ENCODE assay signal across 11 mouse cellular contexts in the genomic region with DNA sequence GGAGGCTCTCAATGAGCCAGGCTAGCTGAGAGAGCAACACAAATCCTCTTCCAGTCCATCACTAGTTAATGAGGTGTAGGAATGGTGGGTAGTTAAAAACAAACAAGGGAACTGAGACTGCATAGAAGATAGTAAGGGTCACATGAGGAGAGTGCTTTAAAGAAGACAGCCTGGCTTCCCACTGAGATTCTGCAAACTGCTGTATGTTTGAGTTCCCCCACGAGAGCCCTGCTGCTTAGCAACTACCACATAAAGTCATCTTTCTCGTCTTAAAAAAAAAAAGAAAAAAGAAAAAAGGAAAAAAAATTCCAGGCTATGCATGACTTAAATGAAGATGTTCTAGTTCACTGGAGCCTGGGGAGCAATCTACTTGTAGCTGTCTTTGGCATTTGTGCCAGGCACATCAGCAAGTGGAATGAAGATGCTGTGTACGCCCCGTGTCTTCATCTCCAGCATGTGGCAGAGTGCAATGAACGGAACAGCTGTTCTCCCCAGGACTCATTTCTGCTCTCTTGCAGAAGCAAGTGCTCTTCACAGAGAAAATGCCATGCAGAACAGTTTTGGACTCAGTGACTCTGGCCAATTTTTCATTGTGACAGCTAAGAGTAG.
DNase-seq lines count a peak whose midpoint lies in the region; ATAC-seq lines count a peak whose summit lies in the region.
"Had no signal": no experiment of that assay in that cellular context is flagged by ENCODE, and none has a peak within 500 bp of the region (broad histone marks: within the 10 kb centered on the region; RNA-seq: fewer than 3 reads in every experiment).

No protein-coding gene starts in this region.

- 10% methylated on average over 5 of the region's 5 CpGs for WGBS in hindbrain, embryonic 13.5 days
- 45% methylated on average over 5 of the region's 5 CpGs for WGBS in liver, embryonic 12.5 days (ENCODE audit: insufficient replicate concordance)
- 32% methylated on average over 5 of the region's 5 CpGs for WGBS in intestine, embryonic 15.5 days

- ATAC-seq in hindbrain, embryonic 13.5 days (ENCODE audit: low FRiP score) = peak; percentile 84
- ATAC-seq in liver, embryonic 12.5 days = no peak
- no peak for ATAC-seq in intestine, embryonic 15.5 days
- no peak for ATAC-seq in megakaryocyte progenitor cell, adult 5-6 weeks (replicated peaks; ENCODE audit: poor library complexity)

- peaks cover 13% of the 10 kb centered on the region for H3K4me1 ChIP-seq in hindbrain, embryonic 13.5 days (replicated peaks)
- H3K4me1 ChIP-seq in liver, embryonic 12.5 days = no peaks in the 10 kb centered on the region
- no peaks in the 10 kb centered on the region for H3K4me1 ChIP-seq in intestine, embryonic 15.5 days (replicated peaks)
- H3K4me1 ChIP-seq: limb, embryonic 15.5 days had no signal

- H3K27ac ChIP-seq in hindbrain, embryonic 13.5 days = peak overlapping the region; percentile 45
- H3K27ac ChIP-seq in liver, embryonic 12.5 days = no peak overlapping the region
- H3K27ac ChIP-seq in intestine, embryonic 15.5 days = no peak overlapping the region
- H3K27ac ChIP-seq: heart, adult 2 months; limb, embryonic 15.5 days had no signal

- no peaks in the 10 kb centered on the region for H3K36me3 ChIP-seq in hindbrain, embryonic 13.5 days
- no peaks in the 10 kb centered on the region for H3K36me3 ChIP-seq in liver, embryonic 12.5 days
- no peaks in the 10 kb centered on the region for H3K36me3 ChIP-seq in intestine, embryonic 15.5 days
- H3K36me3 ChIP-seq: G1E; limb, embryonic 15.5 days had no signal

- H3K9ac ChIP-seq in hindbrain, embryonic 13.5 days = no peak overlapping the region
- no peak overlapping the region for H3K9ac ChIP-seq in liver, embryonic 12.5 days
- H3K9ac ChIP-seq in intestine, embryonic 15.5 days = no peak overlapping the region
- H3K9ac ChIP-seq: limb, embryonic 15.5 days had no signal

- H3K4me3 ChIP-seq in hindbrain, embryonic 13.5 days = no peak overlapping the region
- H3K4me3 ChIP-seq in liver, embryonic 12.5 days = no peak overlapping the region
- no peak overlapping the region for H3K4me3 ChIP-seq in intestine, embryonic 15.5 days (replicated peaks)
- H3K4me3 ChIP-seq: heart, adult 2 months; limb, embryonic 15.5 days had no signal

- peak overlapping the region; percentile 17; the same call in 1 of the 2 replicates for H3K4me2 ChIP-seq in hindbrain, embryonic 13.5 days
- no peak overlapping the region for H3K4me2 ChIP-seq in liver, embryonic 12.5 days
- no peak overlapping the region for H3K4me2 ChIP-seq in intestine, embryonic 15.5 days (replicated peaks)
- H3K4me2 ChIP-seq: limb, embryonic 15.5 days had no signal

- peak; percentile 4 for DNase-seq in lung, postnatal 10 days
- DNase-seq in lung, postnatal 25 days (ENCODE audit: low spot score) = no peak
- DNase-seq in mesoderm, embryonic 11.5 days (ENCODE audit: low read depth, low spot score) = peak; percentile 55
- DNase-seq in skeletal muscle tissue, adult 2 months (ENCODE audit: low read depth, low spot score) = peak; percentile 56
- DNase-seq: heart, adult 2 months had no signal

- H3K27me3 ChIP-seq in hindbrain, embryonic 13.5 days = no peaks in the 10 kb centered on the region
- H3K27me3 ChIP-seq in liver, embryonic 12.5 days (replicated peaks) = no peaks in the 10 kb centered on the region
- H3K27me3 ChIP-seq in intestine, embryonic 15.5 days (replicated peaks) = no peaks in the 10 kb centered on the region
- H3K27me3 ChIP-seq: limb, embryonic 15.5 days had no signal

- no peaks in the 10 kb centered on the region for H3K9me3 ChIP-seq in hindbrain, embryonic 13.5 days
- H3K9me3 ChIP-seq in liver, embryonic 12.5 days (replicated peaks) = no peaks in the 10 kb centered on the region; the same call in 1 of the 2 replicates
- H3K9me3 ChIP-seq in intestine, embryonic 15.5 days = no peaks in the 10 kb centered on the region
- H3K9me3 ChIP-seq: G1E; limb, embryonic 15.5 days had no signal
